Mouse (Mus musculus) left cerebral cortex, adult 8-10 months (tissue): ENCODE results near the gene G0s2. TPM values are rescaled to one million over a fixed set of nuclear protein-coding genes. Genes with fewer than 3 reads are reported as not detected.

Experiments
- total RNA-seq, 4 experiments: library from RNA; stranded (reverse); gene quantifications; 2 replicates each; pipeline ENCODE4 v1.2.4; 2022

G0s2 gene
- total RNA-seq, 4 experiments from 2014 or later, result 4.9 to 9.1 (median 6.8) TPM

Other genes starting within 250 kb of the G0s2 start
- 10 to 100 TPM; 23.4 to 27.9 (median 25.8) TPM for gene Syt14, start 237.4 kb downstream of the G0s2 start, total RNA-seq
- gene Diexf, start 142.9 kb downstream of the G0s2 start, total RNA-seq, result 10 to 100 TPM; 17.0 to 21.9 (median 19.7) TPM
- gene Irf6, start 120.1 kb downstream of the G0s2 start, total RNA-seq, result 1 to 10 TPM; 1.2 to 2.7 (median 1.5) TPM
- 1 to 10 TPM; 3.7 to 4.9 (median 4.2) TPM for gene A130010J15Rik, start 105.2 kb downstream of the G0s2 start, total RNA-seq
- gene Traf3ip3, start 71.5 kb downstream of the G0s2 start, total RNA-seq, result 1 to 10 TPM; 1.4 to 6.0 (median 2.1) TPM
- 1 to 10 TPM; 1.6 to 4.7 (median 2.1) TPM for gene Lamb3, start 65.5 kb downstream of the G0s2 start, total RNA-seq
- gene Hsd11b1, start 9.1 kb downstream of the G0s2 start, total RNA-seq, result 10 to 100 TPM; 15.8 to 18.7 (median 17.4) TPM
- 10 to 100 TPM; 28.7 to 33.3 (median 30.1) TPM for gene Camk1g, start 97.1 kb upstream of the G0s2 start, total RNA-seq